In genomic region chr11:81612798-81613540, GRCm38 (mm10) we compare ENCODE assay signal across 8 mouse cellular contexts.
DNase-seq lines count a peak whose midpoint lies in the region; ATAC-seq and TF ChIP-seq lines count a peak whose summit lies in the region.

No protein-coding gene starts in this region.

- no peaks in the 10 kb centered on the region for H3K36me3 ChIP-seq in hindbrain, embryonic 12.5 days

- H3K27ac ChIP-seq in hindbrain, embryonic 12.5 days: peak overlapping the region; percentile 90

- H3K9ac ChIP-seq in hindbrain, embryonic 12.5 days: peak overlapping the region; percentile 39

- WGBS in hindbrain, embryonic 12.5 days: under 1% methylated on average over 17 of the region's 17 CpGs

- in situ Hi-C loops in Patski (cut with MboI; ENCODE audit: low pct_unique_long_range_greater_than_20kb): loop anchor here (10.0 to 25.0 kb wide), 3 partner anchors 238 to 1326 kb away; no protein-coding TSS in a partner anchor

- H3K27me3 ChIP-seq in Patski: peaks cover 10% of the 10 kb centered on the region
- H3K27me3 ChIP-seq in hindbrain, embryonic 12.5 days: peaks cover 14% of the 10 kb centered on the region

- no peaks in the 10 kb centered on the region for H3K9me3 ChIP-seq in hindbrain, embryonic 12.5 days (replicated peaks)

- peak; percentile 20 for DNase-seq in Patski (ENCODE audit: low read depth, low spot score)
- peak; percentile 80 for DNase-seq in cerebellum, adult 9-11 months
- peak; percentile 71 to 87 for DNase-seq in frontal cortex, postnatal 10 days (ENCODE audit: low spot score in 2 of 2)
- peak; percentile 94 for DNase-seq in layer of hippocampus, postnatal 10 days (ENCODE audit: low spot score in 2 of 2)
- DNase-seq in lung, postnatal 10 days: peak; percentile 85
- DNase-seq in ovary, postnatal 14 days (ENCODE audit: low spot score): peak; percentile 84
- DNase-seq in thymus, postnatal 14 days: peak; percentile 61

- POLR2A ChIA-PET in Patski (lab: Charles Lee): no interaction called here

- peak overlapping the region; percentile 21 for H3K4me3 ChIP-seq in hindbrain, embryonic 12.5 days

- peak overlapping the region; percentile 54 for H3K4me2 ChIP-seq in hindbrain, embryonic 12.5 days (replicated peaks)

- TF ChIP-seq CTCF in Patski (IDR thresholded peaks at IDR 0.05): peak; percentile 92

- CTCF ChIA-PET in Patski (lab: Charles Lee): interaction anchor here (0.7 to 2.5 kb wide), 7 partner anchors 11 to 774 kb away, joined by 4 to 14 read pairs (median 5); no protein-coding TSS in a partner anchor

- H3K4me1 ChIP-seq in hindbrain, embryonic 12.5 days: peaks cover 21% of the 10 kb centered on the region

- ATAC-seq in Patski: peak; percentile 35
- ATAC-seq in hindbrain, embryonic 12.5 days (ENCODE audit: low FRiP score): peak; percentile 92

Comparison
In these comparisons a context has a peak if more than half of its experiments do, and no peak if none do; other contexts are left out.
1. Peak in every context shown above with its lines: DNase-seq, ATAC-seq, H3K4me3 ChIP-seq and H3K27ac ChIP-seq.
2. DNase-seq: peak in every context shown above with its lines; median percentile 94 in layer of hippocampus, postnatal 10 days; 85 in lung, postnatal 10 days; 84 in ovary, postnatal 14 days; 80 in cerebellum, adult 9-11 months; 79 in frontal cortex, postnatal 10 days; 61 in thymus, postnatal 14 days; 20 in Patski.